Mouse (Mus musculus) small intestine, adult 2 months (tissue): ENCODE measurements around the gene Dab1.

Experiments used
- CTCF ChIP-seq: fragments of 200-500 bp; IDR thresholded peaks from 2 replicates; pipeline ENCODE4 v1.5.1; 2012; ENCODE audit warnings: low read depth, mild to moderate bottlenecking, control low read depth, inconsistent platforms, low read length, moderate library complexity, mixed read lengths; ENCODE audit not compliant: insufficient replicate concordance, insufficient read length; ENCODE audit errors: extremely low read depth
- POLR2A ChIP-seq: fragments of 200-500 bp; IDR thresholded peaks from 2 replicates; pipeline ENCODE4 v1.6.1; 2012; ENCODE audit warnings: low read depth, mild to moderate bottlenecking, control low read depth, inconsistent platforms, low read length, moderate library complexity

DNA sequence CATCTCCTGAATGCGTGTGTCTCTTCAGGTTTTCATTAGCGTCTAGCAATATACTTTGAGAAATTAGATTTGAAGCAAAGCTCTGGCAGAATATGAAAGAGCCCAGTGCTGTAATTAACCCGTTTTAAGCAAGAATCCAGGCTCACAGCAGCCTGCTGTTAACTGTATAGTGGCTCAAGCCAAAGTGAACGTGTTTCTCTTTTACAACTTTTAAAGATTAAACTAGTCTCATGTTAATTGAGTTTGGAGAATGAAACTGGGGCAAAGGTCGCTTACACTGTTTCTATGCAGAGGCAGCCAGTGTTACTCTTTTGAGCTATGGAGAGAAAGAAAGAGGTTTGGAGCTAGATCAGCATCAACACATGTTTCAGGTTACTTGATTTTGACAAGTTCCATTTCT is 766.1 kb downstream of the Dab1 start:
- TF ChIP-seq POLR2A (no peak), CTCF (no peak)
